Mouse (Mus musculus) stomach, embryonic 14.5 days (tissue): ENCODE measurements around the gene Maml3. TPM values are rescaled to one million over a fixed set of nuclear protein-coding genes. Genes with fewer than 3 reads are reported as not detected.

Experiments
- ATAC-seq: fragments of 200-750 bp; cut with Nextera tagmentation; 2 replicates; pipeline ENCODE4 v1.8.0; 2017; ENCODE audit warnings: low read depth, moderate TSS enrichment; ENCODE audit not compliant: insufficient number of reproducible peaks, insufficient read depth, low FRiP score
- H3K27ac ChIP-seq: fragments of 300-500 bp; sonication (generic); 2 replicates; pipeline ENCODE4 v1.5.1; 2014; ENCODE audit warnings: mild to moderate bottlenecking, low read length, moderate library complexity, mixed read lengths
- H3K27me3 ChIP-seq: fragments of 300-500 bp; sonication (generic); 2 replicates; pipeline ENCODE4 v1.6.1; 2014; ENCODE audit warnings: low read length, control low read depth, mixed read lengths; ENCODE audit not compliant: control insufficient read depth, insufficient read depth
- H3K36me3 ChIP-seq: fragments of 300-500 bp; sonication (generic); 2 replicates; pipeline ENCODE4 v1.6.1; 2014; ENCODE audit warnings: mild to moderate bottlenecking, control low read depth, low read length, moderate library complexity, mixed read lengths; ENCODE audit not compliant: control insufficient read depth, insufficient read depth
- H3K4me1 ChIP-seq: fragments of 300-500 bp; sonication (generic); 2 replicates; pipeline ENCODE4 v1.6.1; 2014; ENCODE audit warnings: low read length, control low read depth, mixed read lengths; ENCODE audit not compliant: control insufficient read depth, insufficient read depth
- H3K4me2 ChIP-seq: fragments of 300-500 bp; sonication (generic); replicated peaks from 2 replicates; pipeline ENCODE4 v1.6.1; 2014; ENCODE audit warnings: low read depth, low read length, control low read depth
- H3K4me3 ChIP-seq: fragments of 300-500 bp; sonication (generic); 2 replicates; pipeline ENCODE4 v1.5.1; 2014; ENCODE audit warnings: low read depth, low read length, control low read depth
- H3K9ac ChIP-seq: fragments of 300-500 bp; sonication (generic); replicated peaks from 2 replicates; pipeline ENCODE4 v1.6.1; 2014; ENCODE audit warnings: low read depth, mild to moderate bottlenecking, control low read depth, low read length, moderate library complexity, mixed read lengths
- H3K9me3 ChIP-seq: fragments of 300-500 bp; sonication (generic); 2 replicates; pipeline ENCODE4 v1.6.1; 2016; ENCODE audit warnings: low read depth, low read length, control low read depth; ENCODE audit not compliant: control insufficient read depth
- WGBS: fragments of 180-500 bp; shearing (Covaris S2); extraction: QIAGEN DNeasy Blood & Tissue Kit; methylation state at CpG from one replicate; pipeline ENCODE4 v1.1.7; 2014; 5-methylcytosine and 5-hydroxymethylcytosine counted together
- polyA plus RNA-seq: library from polyadenylated mRNA; unstranded; fragments of >200 nt; fragmentation: Nextera tagmentation; extraction: Ambion mirVana; gene quantifications from 2 replicates; pipeline ENCODE4 v1.2.1, GENCODE M21; 2014

Maml3 gene
- polyA plus RNA-seq, 1 experiment from 2014 or later: 9.3 TPM

DNA sequence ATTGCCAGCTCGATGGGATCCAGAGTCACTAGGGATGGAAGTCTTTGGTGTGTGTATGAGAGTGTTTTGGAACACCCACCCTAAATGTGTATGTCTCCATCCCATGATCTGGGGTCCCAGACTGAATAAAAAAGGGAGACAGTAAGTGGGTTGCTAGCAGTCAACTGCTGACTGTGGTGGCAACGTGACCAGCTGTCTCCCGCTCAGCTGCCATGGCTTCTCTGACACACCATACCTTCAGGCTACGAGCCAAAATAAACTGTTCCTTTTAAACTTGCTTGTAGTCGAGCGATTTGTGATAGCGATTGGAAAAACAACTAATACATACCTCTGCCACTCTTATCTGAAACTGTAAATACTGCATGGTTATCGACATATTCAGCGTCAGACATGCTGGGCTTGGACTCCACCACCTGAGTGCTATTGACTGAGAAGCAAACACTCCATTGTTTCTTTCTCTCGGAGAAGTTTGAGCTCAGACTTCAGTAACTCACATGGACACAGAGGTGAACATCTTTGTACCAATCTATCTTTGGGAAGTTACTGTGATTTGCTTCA is 213.2 kb downstream of the Maml3 start:
- Histone ChIP-seq H3K36me3 (no peaks in the 10 kb centered on the region), H3K9me3 (no peaks in the 10 kb centered on the region), H3K4me3 (no peak overlapping the region), H3K27me3 (no peaks in the 10 kb centered on the region), H3K4me2 (no peak overlapping the region), H3K27ac (no peak overlapping the region), H3K9ac (no peak overlapping the region), H3K4me1 (peaks cover 18% of the 10 kb centered on the region; the same call in 1 of the 2 replicates)
- WGBS: 65% methylated on average over 10 of the region's 10 CpGs
- no peak for ATAC-seq

DNA sequence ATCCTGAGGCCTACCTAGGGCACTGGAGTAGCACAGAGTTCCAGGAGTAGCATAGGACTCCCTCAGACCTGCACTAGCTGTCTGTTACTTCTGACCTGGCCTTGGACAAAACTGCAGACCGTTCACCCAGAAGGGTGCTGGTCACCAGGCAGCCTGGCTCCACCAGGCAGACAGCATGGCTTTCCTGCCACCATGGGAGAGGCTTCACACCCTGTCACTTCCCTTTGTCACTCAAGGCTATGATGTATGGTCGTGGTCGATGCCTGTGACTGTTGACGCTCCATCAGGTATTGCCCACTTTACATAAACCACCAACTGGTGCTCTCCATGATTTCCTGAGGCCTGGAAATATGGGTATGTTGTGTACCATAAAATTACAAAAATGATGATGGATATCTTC is 214.7 kb downstream of the Maml3 start:
- Histone ChIP-seq H3K4me2 (no peak overlapping the region), H3K9me3 (no peaks in the 10 kb centered on the region), H3K9ac (no peak overlapping the region), H3K4me1 (peaks cover 18% of the 10 kb centered on the region; the same call in 1 of the 2 replicates), H3K36me3 (no peaks in the 10 kb centered on the region), H3K4me3 (no peak overlapping the region), H3K27ac (no peak overlapping the region), H3K27me3 (no peaks in the 10 kb centered on the region)
- 63% methylated on average over 4 of the region's 4 CpGs for WGBS
- no peak for ATAC-seq

DNA sequence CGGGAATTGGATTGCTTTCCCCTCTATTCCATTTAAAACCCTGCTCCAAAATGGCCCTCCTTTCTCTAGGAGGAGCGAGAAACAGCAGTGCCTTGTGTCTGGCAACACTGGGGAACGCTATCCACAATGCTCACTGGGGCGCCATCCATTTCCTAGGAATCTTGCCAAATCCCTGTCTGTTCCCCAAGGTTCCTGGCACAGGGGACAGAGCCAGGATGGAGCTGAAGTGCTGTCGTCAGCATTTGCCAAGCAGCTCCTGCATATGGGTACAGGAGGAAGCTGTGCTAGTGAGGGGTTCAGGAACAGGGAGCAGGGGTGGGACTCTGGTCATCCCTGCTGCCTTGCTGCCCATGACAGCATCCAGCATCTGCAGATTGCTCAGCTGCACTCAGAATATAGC is 215.1 kb downstream of the Maml3 start:
- Histone ChIP-seq H3K4me1 (peaks cover 18% of the 10 kb centered on the region; the same call in 1 of the 2 replicates), H3K36me3 (no peaks in the 10 kb centered on the region), H3K27ac (no peak overlapping the region), H3K4me2 (no peak overlapping the region), H3K9ac (no peak overlapping the region), H3K27me3 (no peaks in the 10 kb centered on the region), H3K9me3 (no peaks in the 10 kb centered on the region), H3K4me3 (no peak overlapping the region)
- WGBS: 62% methylated on average over 5 of the region's 5 CpGs
- no peak for ATAC-seq

DNA sequence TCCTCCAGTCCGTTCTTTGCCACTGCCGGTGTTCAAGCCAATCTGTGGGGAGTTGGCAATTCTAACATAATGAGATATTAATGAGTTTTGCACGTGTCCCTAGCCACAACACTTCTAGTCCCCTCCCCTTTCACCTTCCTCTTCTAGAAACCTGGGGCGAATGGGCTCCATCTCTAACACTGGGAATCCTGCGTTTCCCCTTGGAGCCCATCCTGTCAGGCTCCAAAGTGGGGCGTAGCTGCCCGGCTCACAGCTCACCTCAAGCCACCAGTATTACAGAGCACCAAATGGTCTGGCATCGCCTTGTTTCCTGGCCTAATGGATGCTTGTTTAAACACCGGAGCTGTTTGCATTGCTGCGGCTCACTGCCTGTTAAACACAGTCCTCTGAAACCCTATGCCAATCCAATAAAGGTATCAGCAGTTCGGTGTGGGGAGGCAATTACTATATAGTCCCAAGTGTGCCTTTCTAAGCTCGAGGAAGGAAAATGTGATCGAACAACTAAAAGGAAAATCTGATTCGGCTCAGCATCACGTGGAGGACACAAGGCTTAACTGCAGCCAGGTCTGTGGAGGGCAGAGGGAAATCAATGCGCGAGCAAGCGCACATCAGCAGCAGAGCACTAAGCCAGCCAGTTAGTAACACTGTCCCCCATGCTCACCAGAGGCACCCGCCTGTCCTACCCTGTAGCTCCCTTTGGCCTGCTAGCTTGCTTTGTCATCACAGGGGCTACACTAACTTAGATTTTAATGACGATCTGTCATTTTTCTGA is 216.0 kb downstream of the Maml3 start:
- H3K4me1 ChIP-seq: peaks cover 18% of the 10 kb centered on the region; the same call in 1 of the 2 replicates
- H3K9ac ChIP-seq: no peak overlapping the region
- H3K27ac ChIP-seq: peak overlapping the region; percentile 56; the same call in 1 of the 2 replicates
- ATAC-seq: peak; percentile 76
- H3K4me3 ChIP-seq: 0 out of 2 replicates have a peak overlapping the region, but pooled peaks have one; percentile 2
- 14% methylated on average over 20 of the region's 20 CpGs for WGBS
- no peaks in the 10 kb centered on the region for H3K27me3 ChIP-seq
- no peaks in the 10 kb centered on the region for H3K36me3 ChIP-seq
- peak overlapping the region; percentile 37 for H3K4me2 ChIP-seq
- H3K9me3 ChIP-seq: no peaks in the 10 kb centered on the region

DNA sequence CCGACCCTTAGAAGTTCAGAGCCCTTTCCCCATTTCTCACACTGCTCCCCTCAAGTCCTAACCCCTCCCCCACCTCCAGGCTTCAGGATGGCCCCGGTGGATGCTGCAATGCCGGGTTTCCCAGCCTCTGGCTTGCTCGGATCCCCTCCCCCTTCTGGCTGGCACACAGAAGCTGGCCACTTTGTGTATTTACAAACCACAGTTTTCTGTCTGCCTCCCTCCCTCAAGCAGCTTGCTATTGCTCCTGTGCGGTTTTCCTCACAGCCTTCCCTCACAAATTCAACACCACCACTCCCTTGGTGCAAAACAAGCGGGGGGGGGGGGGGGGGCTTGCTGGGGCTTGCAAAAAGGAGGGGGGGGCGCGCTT is 216.6 kb downstream of the Maml3 start:
- Histone ChIP-seq H3K4me1 (peaks cover 18% of the 10 kb centered on the region; the same call in 1 of the 2 replicates), H3K27ac (peak overlapping the region; percentile 56; the same call in 1 of the 2 replicates), H3K36me3 (no peaks in the 10 kb centered on the region), H3K4me2 (peak overlapping the region; percentile 37), H3K9ac (no peak overlapping the region), H3K9me3 (no peaks in the 10 kb centered on the region), H3K4me3 (0 out of 2 replicates have a peak overlapping the region, but pooled peaks have one; percentile 2), H3K27me3 (no peaks in the 10 kb centered on the region)
- WGBS: 3% methylated on average over 7 of the region's 8 CpGs
- ATAC-seq: no peak

DNA sequence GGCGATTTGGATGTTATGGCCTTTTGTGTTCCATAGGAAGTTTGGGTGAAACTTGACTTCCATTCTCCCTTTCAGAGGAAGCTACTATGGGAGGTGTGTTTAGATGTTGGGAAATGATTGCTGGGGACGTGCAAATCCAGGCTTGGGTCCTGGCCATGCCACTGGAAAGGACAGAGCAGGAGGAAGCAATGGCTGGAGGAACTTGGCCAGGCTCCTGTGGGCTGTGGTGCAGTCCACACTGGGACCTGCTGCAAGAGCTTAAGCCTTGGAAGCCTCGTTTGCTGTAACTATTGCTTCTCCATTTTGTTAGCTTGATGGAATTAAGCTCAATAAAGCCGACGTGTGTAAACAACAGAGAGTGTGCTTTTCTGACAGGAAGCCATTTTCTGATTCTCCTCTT is 219.0 kb downstream of the Maml3 start:
- H3K4me1 ChIP-seq: peaks cover 24% of the 10 kb centered on the region; the same call in 1 of the 2 replicates
- no peak overlapping the region for H3K9ac ChIP-seq
- H3K27me3 ChIP-seq: no peaks in the 10 kb centered on the region
- H3K4me2 ChIP-seq: no peak overlapping the region
- ATAC-seq: no peak
- H3K36me3 ChIP-seq: no peaks in the 10 kb centered on the region
- H3K9me3 ChIP-seq: no peaks in the 10 kb centered on the region
- WGBS: 38% methylated on average over 5 of the region's 5 CpGs
- no peak overlapping the region for H3K4me3 ChIP-seq
- H3K27ac ChIP-seq: no peak overlapping the region

DNA sequence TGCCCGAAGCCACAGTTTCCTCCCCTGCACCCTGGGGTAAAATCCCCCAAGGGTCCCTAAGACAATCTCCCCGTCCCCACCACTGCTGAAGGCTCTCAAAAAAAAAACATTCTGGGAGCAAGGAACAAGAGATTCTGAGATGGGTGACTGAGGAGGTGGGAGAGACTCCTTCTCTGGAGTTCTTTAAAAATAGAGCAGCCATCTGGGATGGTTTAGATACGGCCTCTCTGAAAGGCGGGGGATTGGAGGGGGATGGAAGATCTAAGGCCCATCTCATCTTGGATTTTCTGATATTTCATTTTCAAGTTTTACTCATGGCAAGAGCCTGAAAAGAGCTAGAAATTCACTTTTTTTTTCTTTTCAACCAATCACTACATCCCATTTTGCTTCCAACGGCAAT is 219.4 kb downstream of the Maml3 start:
- Histone ChIP-seq H3K4me2 (no peak overlapping the region), H3K4me3 (no peak overlapping the region), H3K9me3 (no peaks in the 10 kb centered on the region), H3K36me3 (no peaks in the 10 kb centered on the region), H3K9ac (no peak overlapping the region), H3K27ac (no peak overlapping the region), H3K27me3 (no peaks in the 10 kb centered on the region), H3K4me1 (peaks cover 24% of the 10 kb centered on the region; the same call in 1 of the 2 replicates)
- ATAC-seq: no peak
- WGBS: 90% methylated on average over 5 of the region's 5 CpGs

DNA sequence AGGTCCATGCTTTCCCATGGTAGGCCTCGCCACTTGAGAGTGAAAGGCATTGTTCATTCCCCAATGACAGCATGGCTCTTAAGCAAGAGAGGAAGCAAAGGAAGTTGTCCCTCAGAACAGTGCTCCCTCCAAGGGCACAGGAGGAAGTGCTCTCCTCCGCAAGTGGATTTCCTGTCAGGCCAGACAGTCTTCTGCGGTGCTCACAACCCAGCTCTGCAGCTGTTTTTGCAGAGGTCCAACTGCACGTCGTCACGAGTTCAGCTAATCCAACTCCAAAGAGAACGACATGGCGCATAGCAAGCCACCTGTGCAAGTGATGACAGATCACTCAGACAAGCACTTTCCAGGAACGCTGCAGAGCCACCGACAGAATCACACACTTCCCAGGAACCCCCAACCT is 222.9 kb downstream of the Maml3 start:
- H3K36me3 ChIP-seq: no peaks in the 10 kb centered on the region
- no peak overlapping the region for H3K4me2 ChIP-seq
- no peaks in the 10 kb centered on the region for H3K9me3 ChIP-seq
- no peak overlapping the region for H3K9ac ChIP-seq
- no peak overlapping the region for H3K27ac ChIP-seq
- 36% methylated on average over 10 of the region's 10 CpGs for WGBS
- peaks cover 16% of the 10 kb centered on the region; the same call in 1 of the 2 replicates for H3K4me1 ChIP-seq
- peak; percentile 63; the same call in 1 of the 2 replicates for ATAC-seq
- H3K27me3 ChIP-seq: no peaks in the 10 kb centered on the region
- no peak overlapping the region for H3K4me3 ChIP-seq
